Mouse (Mus musculus): ENCODE results near the gene Them7.

Gene Them7

GRCm38 (mm10) chr2:105416660-105417348, 192.7 kb downstream of the Them7 start:
- no peak for DNase-seq (ENCODE audit: low spot score)

- DNase-seq (ENCODE audit: low spot score): no peak
These were observed 193.5 kb downstream of the Them7 start for GRCm38 (mm10) chr2:105417663-105418062.

GRCm38 (mm10) chr2:105418629-105419227, 194.6 kb downstream of the Them7 start:
- DNase-seq (ENCODE audit: low spot score): no peak

- DNase-seq (ENCODE audit: low spot score): no peak
These were observed 203.3 kb downstream of the Them7 start for GRCm38 (mm10) chr2:105427447-105427846.

- peak; percentile 54 for DNase-seq (ENCODE audit: low spot score)
These were observed 203.9 kb downstream of the Them7 start for GRCm38 (mm10) chr2:105428029-105428428.

GRCm38 (mm10) chr2:105428467-105428866, 204.3 kb downstream of the Them7 start:
- no peak for DNase-seq (ENCODE audit: low spot score)

All from T-cell, adult 2 months (primary cell).